Mouse (Mus musculus): ENCODE measurements at regions not wholly inside any gene's neighbourhood (a gene's known extent, or its start where the extent isn't known, plus 50 kb on each side); places are given as distances from the start of the nearest gene placed in this dataset.
"Not testable (repeated sequence)": the region's sequence is repeated elsewhere in the genome, so short reads cannot be mapped to it uniquely, and the experiment has no call there.

GRCm38 (mm10) chr1:8097046-8097445, 3289.4 kb downstream of the Gm37988 start:
- H3K27me3 ChIP-seq (ENCODE audit: control insufficient read depth, insufficient read depth, low read length): no peaks in the 10 kb centered on the region
- H3K4me1 ChIP-seq (ENCODE audit: control insufficient read depth, insufficient read depth, low read length): no peaks in the 10 kb centered on the region
- 67% methylated on average over 2 of the region's 2 CpGs for WGBS
- H3K36me3 ChIP-seq (replicated peaks; ENCODE audit: control insufficient read depth, insufficient read depth, low read depth, low read length): no peaks in the 10 kb centered on the region
- ATAC-seq (replicated peaks; ENCODE audit: insufficient number of reproducible peaks, low FRiP score, low TSS enrichment, low read depth): no peak
- no peak overlapping the region for H3K4me3 ChIP-seq (ENCODE audit: low read depth, low read length)
- H3K9ac ChIP-seq (replicated peaks; ENCODE audit: low read length): no peak overlapping the region
- no peaks in the 10 kb centered on the region for H3K9me3 ChIP-seq (replicated peaks; ENCODE audit: control insufficient read depth, low read length)
- no peak for DNase-seq (ENCODE audit: low spot score)
- H3K4me2 ChIP-seq (ENCODE audit: low read depth, low read length): no peak overlapping the region
- no peak overlapping the region for H3K27ac ChIP-seq (replicated peaks; ENCODE audit: low read depth, low read length)

GRCm38 (mm10) chr1:8123021-8123420, 3290.9 kb upstream of the A830018L16Rik start:
- H3K9me3 ChIP-seq (replicated peaks; ENCODE audit: control insufficient read depth, low read length): not testable (repeated sequence)
- WGBS: 51% methylated on average over 8 of the region's 8 CpGs

GRCm38 (mm10) chr1:8134434-8135433, 3279.2 kb upstream of the A830018L16Rik start:
- H3K4me2 ChIP-seq (ENCODE audit: low read depth, low read length); H3K36me3 ChIP-seq (replicated peaks; ENCODE audit: control insufficient read depth, insufficient read depth, low read depth, low read length); H3K27me3 ChIP-seq (ENCODE audit: control insufficient read depth, insufficient read depth, low read length); DNase-seq (ENCODE audit: low spot score); H3K4me3 ChIP-seq (ENCODE audit: low read depth, low read length); H3K4me1 ChIP-seq (ENCODE audit: control insufficient read depth, insufficient read depth, low read length); ATAC-seq (replicated peaks; ENCODE audit: insufficient number of reproducible peaks, low FRiP score, low TSS enrichment, low read depth); H3K9ac ChIP-seq (replicated peaks; ENCODE audit: low read length); H3K27ac ChIP-seq (replicated peaks; ENCODE audit: low read depth, low read length); H3K9me3 ChIP-seq (replicated peaks; ENCODE audit: control insufficient read depth, low read length): not testable (repeated sequence)
- WGBS: 77% methylated on average over 3 of the region's 3 CpGs

More at GRCm38 (mm10) chr1:8123021-8123420, 3290.9 kb upstream of the A830018L16Rik start:
- ATAC-seq (replicated peaks; ENCODE audit: insufficient number of reproducible peaks, low FRiP score, low TSS enrichment, low read depth); H3K4me3 ChIP-seq (ENCODE audit: low read depth, low read length); H3K27ac ChIP-seq (replicated peaks; ENCODE audit: low read depth, low read length); H3K27me3 ChIP-seq (ENCODE audit: control insufficient read depth, insufficient read depth, low read length); H3K4me2 ChIP-seq (ENCODE audit: low read depth, low read length); H3K4me1 ChIP-seq (ENCODE audit: control insufficient read depth, insufficient read depth, low read length); H3K9ac ChIP-seq (replicated peaks; ENCODE audit: low read length); H3K36me3 ChIP-seq (replicated peaks; ENCODE audit: control insufficient read depth, insufficient read depth, low read depth, low read length): not testable (repeated sequence)
- DNase-seq (ENCODE audit: low spot score): peak; percentile 94

- H3K9ac ChIP-seq (replicated peaks; ENCODE audit: low read length): no peak overlapping the region
- H3K4me3 ChIP-seq (ENCODE audit: low read depth, low read length): no peak overlapping the region
- no peaks in the 10 kb centered on the region for H3K36me3 ChIP-seq (replicated peaks; ENCODE audit: control insufficient read depth, insufficient read depth, low read depth, low read length)
- no peak overlapping the region for H3K4me2 ChIP-seq (ENCODE audit: low read depth, low read length)
- WGBS: 78% methylated on average over 4 of the region's 4 CpGs
- ATAC-seq (replicated peaks; ENCODE audit: insufficient number of reproducible peaks, low FRiP score, low TSS enrichment, low read depth) (no peak), DNase-seq (ENCODE audit: low spot score) (no peak)
- no peaks in the 10 kb centered on the region for H3K27me3 ChIP-seq (ENCODE audit: control insufficient read depth, insufficient read depth, low read length)
- H3K4me1 ChIP-seq (ENCODE audit: control insufficient read depth, insufficient read depth, low read length): no peaks in the 10 kb centered on the region
- H3K9me3 ChIP-seq (replicated peaks; ENCODE audit: control insufficient read depth, low read length): no peaks in the 10 kb centered on the region
- H3K27ac ChIP-seq (replicated peaks; ENCODE audit: low read depth, low read length): no peak overlapping the region
These were observed 3271.3 kb upstream of the A830018L16Rik start for GRCm38 (mm10) chr1:8142583-8142982.

GRCm38 (mm10) chr1:8173196-8173595, 3240.7 kb upstream of the A830018L16Rik start:
- H3K4me2 ChIP-seq (ENCODE audit: low read depth, low read length): no peak overlapping the region
- H3K9me3 ChIP-seq (replicated peaks; ENCODE audit: control insufficient read depth, low read length): no peaks in the 10 kb centered on the region
- H3K9ac ChIP-seq (replicated peaks; ENCODE audit: low read length): no peak overlapping the region
- H3K4me1 ChIP-seq (ENCODE audit: control insufficient read depth, insufficient read depth, low read length): no peaks in the 10 kb centered on the region
- H3K4me3 ChIP-seq (ENCODE audit: low read depth, low read length): no peak overlapping the region
- ATAC-seq (replicated peaks; ENCODE audit: insufficient number of reproducible peaks, low FRiP score, low TSS enrichment, low read depth) (no peak), DNase-seq (ENCODE audit: low spot score) (no peak)
- H3K27ac ChIP-seq (replicated peaks; ENCODE audit: low read depth, low read length): no peak overlapping the region
- H3K36me3 ChIP-seq (replicated peaks; ENCODE audit: control insufficient read depth, insufficient read depth, low read depth, low read length): no peaks in the 10 kb centered on the region
- H3K27me3 ChIP-seq (ENCODE audit: control insufficient read depth, insufficient read depth, low read length): no peaks in the 10 kb centered on the region
